Mouse (Mus musculus) hindbrain, embryonic 13.5 days (tissue): ENCODE data around the gene Cwf19l1. TPM values are rescaled to one million over a fixed set of nuclear protein-coding genes. Genes with fewer than 3 reads are reported as not detected.

Experiments used
- ATAC-seq: fragments of 200-750 bp; cut with Nextera tagmentation; 2 replicates; pipeline ENCODE4 v1.8.0; 2017; ENCODE audit warnings: moderate TSS enrichment; ENCODE audit not compliant: low FRiP score
- H3K27ac ChIP-seq: fragments of 300-500 bp; sonication (generic); 2 replicates; pipeline ENCODE4 v1.5.1; 2015; ENCODE audit warnings: inconsistent platforms, mild to moderate bottlenecking, moderate library complexity
- H3K27me3 ChIP-seq: fragments of 300-500 bp; sonication (generic); 2 replicates; pipeline ENCODE4 v1.6.1; 2015; ENCODE audit warnings: mild to moderate bottlenecking, inconsistent platforms
- H3K36me3 ChIP-seq: fragments of 300-500 bp; sonication (generic); 2 replicates; pipeline ENCODE4 v1.6.1; 2015; ENCODE audit warnings: mild to moderate bottlenecking, inconsistent platforms
- H3K4me1 ChIP-seq: fragments of 300-500 bp; sonication (generic); replicated peaks from 2 replicates; pipeline ENCODE4 v1.6.1; 2015; ENCODE audit warnings: inconsistent platforms
- H3K4me2 ChIP-seq: fragments of 300-500 bp; sonication (generic); 2 replicates; pipeline ENCODE4 v1.6.1; 2015; ENCODE audit warnings: inconsistent platforms, mild to moderate bottlenecking, moderate library complexity
- H3K4me3 ChIP-seq: fragments of 300-500 bp; sonication (generic); 2 replicates; pipeline ENCODE4 v1.5.1; 2015; ENCODE audit warnings: mild to moderate bottlenecking, inconsistent platforms
- H3K9ac ChIP-seq: fragments of 300-500 bp; sonication (generic); 2 replicates; pipeline ENCODE4 v1.6.1; 2015; ENCODE audit warnings: mild to moderate bottlenecking, inconsistent platforms
- H3K9me3 ChIP-seq: fragments of 300-500 bp; sonication (generic); 2 replicates; pipeline ENCODE4 v1.6.1; 2016; ENCODE audit warnings: inconsistent platforms
- WGBS: fragments of 180-500 bp; shearing (Covaris S2); methylation state at CpG from one replicate; pipeline ENCODE4 v1.1.7; 2015; 5-methylcytosine and 5-hydroxymethylcytosine counted together
- polyA plus RNA-seq: library from polyadenylated mRNA; unstranded; fragments of >200 nt; fragmentation: Nextera tagmentation; extraction: Ambion mirVana; gene quantifications from 2 replicates; pipeline ENCODE4 v1.2.1, GENCODE M21; 2015

Gene Cwf19l1
- 31.4 and 32.3 TPM in 2 replicates for polyA plus RNA-seq

DNA sequence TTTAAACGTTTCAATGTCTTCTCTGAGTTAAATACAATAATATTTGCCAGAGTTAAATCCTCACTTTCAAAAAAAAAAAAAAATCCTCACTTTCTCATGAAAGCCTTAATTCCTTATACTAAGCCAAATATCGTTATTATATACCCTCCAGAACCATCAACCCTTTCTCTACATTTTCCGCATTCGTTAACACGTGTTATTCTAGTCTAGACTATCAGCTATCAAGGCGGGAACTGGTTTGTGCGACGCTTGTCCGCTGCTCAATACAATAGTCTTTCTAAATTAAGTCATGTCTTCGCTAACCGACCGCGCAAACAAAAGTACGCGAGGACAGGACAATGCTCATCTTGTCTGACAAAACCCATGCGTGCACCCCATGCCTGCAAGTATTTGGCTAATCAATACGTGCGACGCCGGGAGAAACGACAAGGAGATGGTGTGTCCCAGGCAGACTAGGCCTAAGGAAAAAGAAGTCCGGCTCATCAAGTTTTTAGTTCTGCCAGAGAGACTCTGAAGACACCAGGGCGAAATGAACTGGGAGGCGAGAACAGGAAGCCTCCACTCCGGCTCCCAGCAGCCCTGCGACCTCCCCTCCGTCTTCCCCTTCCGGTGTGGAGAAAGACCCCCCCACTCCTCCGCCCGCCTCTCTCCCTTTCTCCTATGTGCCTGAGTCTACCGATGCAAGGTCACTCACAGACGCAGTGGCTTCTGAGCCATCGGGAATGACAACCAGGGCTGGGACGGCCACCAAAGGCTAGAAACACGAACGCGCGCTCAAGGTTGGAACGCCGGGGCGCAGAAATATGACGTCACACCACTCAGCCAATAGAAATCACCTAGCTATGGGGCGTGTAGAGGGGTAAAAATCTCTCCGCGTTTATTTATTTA, at the start of gene Cwf19l1:
Gene Cwf19l1, minus strand, starts transcription at position 805 of the 888 bp plus-strand sequence.
- H3K4me2 ChIP-seq, result peak within 1 kb of the TSS; percentile 82
- H3K9ac ChIP-seq, result peak within 1 kb of the TSS; percentile 72
- peak within 1 kb of the TSS; percentile 58 for H3K4me3 ChIP-seq
- peaks cover 43% of the 10 kb centered on the region for H3K36me3 ChIP-seq
- H3K27ac ChIP-seq, result peak within 1 kb of the TSS; percentile 94
- H3K27me3 ChIP-seq, result no peaks in the 10 kb centered on the region
- WGBS, result under 1% methylated on average over 45 of the region's 45 CpGs
- peak; percentile 92 for ATAC-seq
- H3K4me1 ChIP-seq, result peaks cover 9% of the 10 kb centered on the region
- no peaks in the 10 kb centered on the region for H3K9me3 ChIP-seq

- 65% methylated on average over 3 of the region's 3 CpGs for WGBS
Measured at GRCm38 (mm10) chr19:44183968-44184367, 48.3 kb upstream of the Cwf19l1 start.

GRCm38 (mm10) chr19:44180502-44180901, 44.8 kb upstream of the Cwf19l1 start:
- no peaks in the 10 kb centered on the region for H3K4me1 ChIP-seq
- no peak overlapping the region for H3K27ac ChIP-seq
- no peak overlapping the region for H3K9ac ChIP-seq
- H3K36me3 ChIP-seq, result no peaks in the 10 kb centered on the region
- no peak for ATAC-seq
- H3K27me3 ChIP-seq, result no peaks in the 10 kb centered on the region
- no peak overlapping the region for H3K4me3 ChIP-seq
- H3K9me3 ChIP-seq, result peaks cover 9% of the 10 kb centered on the region; the same call in 1 of the 2 replicates
- 81% methylated on average over 1 of the region's 1 CpGs for WGBS
- H3K4me2 ChIP-seq, result no peak overlapping the region

More at GRCm38 (mm10) chr19:44183968-44184367, 48.3 kb upstream of the Cwf19l1 start:
- Histone ChIP-seq H3K27ac (no peak overlapping the region), H3K9ac (no peak overlapping the region), H3K4me1 (no peaks in the 10 kb centered on the region), H3K27me3 (no peaks in the 10 kb centered on the region), H3K4me3 (no peak overlapping the region), H3K36me3 (no peaks in the 10 kb centered on the region), H3K9me3 (no peaks in the 10 kb centered on the region), H3K4me2 (no peak overlapping the region)
- ATAC-seq, result no peak

GRCm38 (mm10) chr19:44176741-44177140, 41.1 kb upstream of the Cwf19l1 start:
- Histone ChIP-seq H3K4me1 (no peaks in the 10 kb centered on the region), H3K9ac (no peak overlapping the region), H3K27me3 (no peaks in the 10 kb centered on the region), H3K36me3 (no peaks in the 10 kb centered on the region), H3K4me2 (no peak overlapping the region), H3K27ac (no peak overlapping the region), H3K4me3 (no peak overlapping the region), H3K9me3 (peaks cover 13% of the 10 kb centered on the region; the same call in 1 of the 2 replicates)
- WGBS, result 87% methylated on average over 3 of the region's 3 CpGs
- no peak for ATAC-seq

- ATAC-seq, result no peak
- no peaks in the 10 kb centered on the region for H3K4me1 ChIP-seq
- no peaks in the 10 kb centered on the region for H3K36me3 ChIP-seq
- WGBS, result 82% methylated on average over 8 of the region's 8 CpGs
- H3K4me2 ChIP-seq, result no peak overlapping the region
- H3K27me3 ChIP-seq, result no peaks in the 10 kb centered on the region
- H3K4me3 ChIP-seq, result no peak overlapping the region
- H3K9me3 ChIP-seq, result peaks cover 13% of the 10 kb centered on the region; the same call in 1 of the 2 replicates
- H3K27ac ChIP-seq, result no peak overlapping the region
- no peak overlapping the region for H3K9ac ChIP-seq
Measured at GRCm38 (mm10) chr19:44174835-44175234, 39.2 kb upstream of the Cwf19l1 start.

DNA sequence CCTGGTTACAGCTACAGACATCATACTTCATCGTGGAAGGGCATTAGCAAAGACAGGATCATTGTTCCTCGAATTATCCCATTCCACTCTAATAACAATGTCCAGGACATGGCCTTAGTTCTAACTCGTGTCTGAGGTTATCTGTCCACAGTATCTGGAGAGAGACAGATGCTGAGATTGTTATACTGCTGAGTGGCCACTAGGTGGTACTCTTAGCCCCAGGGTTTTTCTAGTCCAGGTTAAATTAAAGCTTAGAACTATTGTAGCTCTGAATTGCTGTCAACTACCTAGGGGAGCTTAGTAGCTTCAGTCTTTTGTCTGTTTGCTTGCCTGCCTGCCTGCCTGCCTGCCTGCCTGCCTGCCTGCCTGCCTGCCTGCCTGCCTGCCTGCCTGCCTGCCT, 25.8 kb upstream of the Cwf19l1 start:
- H3K9me3 ChIP-seq, result no peaks in the 10 kb centered on the region
- no peak overlapping the region for H3K27ac ChIP-seq
- no peak overlapping the region for H3K4me3 ChIP-seq
- no peaks in the 10 kb centered on the region for H3K4me1 ChIP-seq
- H3K36me3 ChIP-seq, result no peaks in the 10 kb centered on the region
- H3K4me2 ChIP-seq, result no peak overlapping the region
- peaks cover 11% of the 10 kb centered on the region for H3K27me3 ChIP-seq
- ATAC-seq, result no peak
- H3K9ac ChIP-seq, result no peak overlapping the region
- WGBS, result 17% methylated on average over 3 of the region's 3 CpGs

DNA sequence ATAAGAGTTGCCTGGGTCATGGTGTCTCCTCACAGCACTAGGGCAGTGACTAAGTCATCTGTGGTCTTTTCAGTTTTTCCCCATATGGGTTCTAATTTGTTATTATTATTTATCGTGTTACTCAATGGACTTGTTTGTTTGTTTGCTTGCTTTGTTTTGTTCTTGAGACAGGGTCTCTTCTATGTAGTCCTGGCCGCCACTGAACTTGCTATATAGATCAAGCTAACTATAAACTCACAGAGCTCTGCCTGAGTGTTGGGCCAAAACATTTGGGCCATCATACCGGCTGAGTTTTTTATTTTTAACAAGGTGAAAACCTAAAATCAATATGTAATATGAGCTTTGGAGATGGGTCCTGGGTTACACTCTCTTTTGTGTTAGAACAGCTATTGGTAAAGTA, 23.7 kb upstream of the Cwf19l1 start:
- Histone ChIP-seq H3K27me3 (peaks cover 27% of the 10 kb centered on the region), H3K27ac (no peak overlapping the region), H3K4me2 (no peak overlapping the region), H3K9ac (no peak overlapping the region), H3K9me3 (no peaks in the 10 kb centered on the region), H3K4me1 (no peaks in the 10 kb centered on the region), H3K4me3 (no peak overlapping the region), H3K36me3 (no peaks in the 10 kb centered on the region)
- 85% methylated on average over 3 of the region's 3 CpGs for WGBS
- ATAC-seq, result no peak

- H3K4me2 ChIP-seq, result no peak overlapping the region
- no peaks in the 10 kb centered on the region for H3K4me1 ChIP-seq
- no peak for ATAC-seq
- 92% methylated on average over 10 of the region's 10 CpGs for WGBS
- H3K36me3 ChIP-seq, result no peaks in the 10 kb centered on the region
- no peak overlapping the region for H3K4me3 ChIP-seq
- H3K9ac ChIP-seq, result no peak overlapping the region
- H3K27ac ChIP-seq, result no peak overlapping the region
- H3K9me3 ChIP-seq, result no peaks in the 10 kb centered on the region
- H3K27me3 ChIP-seq, result peaks cover 46% of the 10 kb centered on the region
Measured at GRCm38 (mm10) chr19:44157005-44157404, 21.3 kb upstream of the Cwf19l1 start.

DNA sequence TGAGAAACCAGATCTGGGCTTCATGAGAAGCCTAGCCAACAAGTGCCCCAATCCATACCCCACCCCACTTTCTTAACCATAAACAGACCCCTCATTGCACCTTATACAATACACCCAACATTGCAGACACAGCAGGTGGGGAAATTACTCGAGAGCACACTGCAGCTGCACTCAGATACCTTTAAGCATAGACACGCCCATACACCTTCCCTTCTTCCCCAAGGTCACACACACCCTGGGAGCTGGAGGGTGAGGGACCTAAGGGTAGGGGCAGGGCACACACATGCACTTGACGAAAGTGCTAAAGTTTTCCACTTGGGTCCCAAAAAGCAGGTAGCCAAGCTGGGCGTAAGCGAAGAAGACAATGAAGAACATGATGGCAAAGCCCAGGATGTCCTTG, 18.1 kb upstream of the Cwf19l1 start:
- Histone ChIP-seq H3K27ac (no peak overlapping the region), H3K4me3 (no peak overlapping the region), H3K9me3 (no peaks in the 10 kb centered on the region), H3K4me2 (no peak overlapping the region), H3K4me1 (no peaks in the 10 kb centered on the region), H3K27me3 (peaks cover 63% of the 10 kb centered on the region), H3K36me3 (no peaks in the 10 kb centered on the region), H3K9ac (no peak overlapping the region)
- no peak for ATAC-seq
- WGBS, result 82% methylated on average over 5 of the region's 5 CpGs

DNA sequence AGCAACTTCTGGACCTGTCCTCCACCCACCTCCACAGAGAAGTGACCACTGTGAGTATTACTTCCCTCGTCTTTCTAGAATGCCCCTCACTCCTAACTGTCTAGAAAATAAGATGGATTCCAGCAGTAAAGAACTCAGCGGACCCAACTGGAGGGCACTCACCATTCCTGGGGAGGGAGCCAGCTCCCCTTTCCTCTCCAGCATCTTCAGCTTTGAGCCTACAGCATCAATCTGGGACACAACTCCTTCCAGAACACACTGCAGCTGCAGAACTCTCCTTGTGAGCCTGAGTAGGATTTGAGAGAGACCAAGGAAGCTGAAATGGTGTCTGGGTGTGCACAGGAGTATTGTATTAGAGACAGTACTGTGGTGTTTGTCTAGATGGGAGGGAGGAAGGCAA, 13.3 kb upstream of the Cwf19l1 start:
- Histone ChIP-seq H3K27ac (no peak overlapping the region), H3K4me2 (no peak overlapping the region), H3K9me3 (no peaks in the 10 kb centered on the region), H3K4me3 (no peak overlapping the region), H3K4me1 (peaks cover 21% of the 10 kb centered on the region), H3K9ac (no peak overlapping the region), H3K36me3 (peaks cover 7% of the 10 kb centered on the region; the same call in 1 of the 2 replicates), H3K27me3 (peaks cover 39% of the 10 kb centered on the region)
- WGBS, result 76% methylated on average over 2 of the region's 2 CpGs
- ATAC-seq, result no peak

DNA sequence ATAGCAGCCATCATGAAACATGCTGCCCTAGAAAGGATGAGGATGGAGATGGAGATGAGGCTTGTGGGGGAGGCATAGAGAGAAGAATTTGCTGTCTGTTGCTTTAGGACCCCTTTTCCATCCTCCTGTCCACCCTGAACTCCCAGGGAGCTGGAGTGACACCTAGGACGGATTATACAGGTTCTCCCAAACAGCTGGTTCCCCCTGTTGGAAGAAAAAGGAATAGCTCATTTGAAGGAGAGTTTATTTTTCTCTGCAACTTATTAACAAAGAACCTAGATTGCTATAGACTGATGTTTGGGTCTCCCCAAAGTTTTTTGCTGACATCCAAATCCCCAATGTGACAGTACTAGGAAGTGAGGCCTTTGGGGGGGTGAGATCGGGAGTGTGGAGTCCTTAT, 12.7 kb upstream of the Cwf19l1 start:
- 34% methylated on average over 2 of the region's 2 CpGs for WGBS
- Histone ChIP-seq H3K9me3 (no peaks in the 10 kb centered on the region), H3K27me3 (peaks cover 33% of the 10 kb centered on the region), H3K4me3 (no peak overlapping the region), H3K27ac (no peak overlapping the region), H3K36me3 (peaks cover 12% of the 10 kb centered on the region), H3K9ac (no peak overlapping the region), H3K4me2 (no peak overlapping the region), H3K4me1 (peaks cover 21% of the 10 kb centered on the region)
- no peak for ATAC-seq

DNA sequence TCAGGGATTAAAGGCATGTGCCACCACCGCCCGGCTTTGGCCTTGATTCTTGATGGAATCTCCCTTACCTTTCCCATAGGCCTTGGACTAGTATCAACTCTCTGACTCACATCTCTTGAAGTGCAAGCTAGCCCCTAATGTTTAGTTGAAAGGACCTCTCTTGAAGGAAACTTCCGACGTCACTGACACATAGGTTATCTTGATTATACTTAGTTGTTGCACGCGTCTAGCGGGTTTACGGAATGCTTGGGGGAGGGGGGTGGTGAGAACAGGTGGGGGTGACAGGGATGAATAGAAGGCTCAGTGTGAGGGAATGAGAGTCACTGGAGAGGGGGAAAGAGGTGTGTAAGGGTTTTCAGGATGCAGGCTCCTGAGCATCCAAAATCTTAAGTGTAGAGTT, 11.3 kb upstream of the Cwf19l1 start:
- Histone ChIP-seq H3K27ac (no peak overlapping the region), H3K36me3 (peaks cover 26% of the 10 kb centered on the region)
- WGBS, result 96% methylated on average over 8 of the region's 8 CpGs

DNA sequence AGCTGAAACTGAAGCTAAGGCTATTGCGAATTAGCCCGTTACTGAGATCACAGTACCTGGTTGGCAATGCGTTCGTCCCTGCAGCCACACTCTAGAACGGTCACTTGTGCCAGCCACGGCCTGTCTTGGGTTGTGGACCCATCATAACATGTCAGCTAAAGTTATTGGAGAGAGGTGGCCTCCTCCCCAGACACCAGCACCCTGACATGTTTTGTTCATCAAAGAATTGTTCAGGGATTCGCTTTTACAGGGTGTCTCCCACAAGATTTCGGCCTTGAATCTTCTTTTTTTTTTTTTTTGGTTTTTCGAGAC, 10.8 kb upstream of the Cwf19l1 start:
- Histone ChIP-seq H3K4me2 (peak overlapping the region; percentile 86), H3K27me3 (peaks cover 22% of the 10 kb centered on the region), H3K4me1 (peaks cover 21% of the 10 kb centered on the region), H3K9me3 (no peaks in the 10 kb centered on the region), H3K4me3 (peak overlapping the region; percentile 73), H3K27ac (peak overlapping the region; percentile 82), H3K36me3 (peaks cover 31% of the 10 kb centered on the region), H3K9ac (peak overlapping the region; percentile 84)
- peak; percentile 74 for ATAC-seq
- whole genome bisulfite sequencing, result 63% methylated on average over 9 of the region's 9 CpGs

More for the DNA sequence above, 11.3 kb upstream of the Cwf19l1 start:
- H3K4me3 ChIP-seq, result no peak overlapping the region
- peaks cover 23% of the 10 kb centered on the region for H3K27me3 ChIP-seq
- no peak overlapping the region for H3K4me2 ChIP-seq
- no peak overlapping the region for H3K9ac ChIP-seq
- no peak for ATAC-seq
- H3K9me3 ChIP-seq, result no peaks in the 10 kb centered on the region
- peaks cover 21% of the 10 kb centered on the region for H3K4me1 ChIP-seq
